Mouse (Mus musculus) adrenal gland, postnatal 36 days (tissue): ENCODE data around the gene Mapk13. TPM values are rescaled to one million over a fixed set of nuclear protein-coding genes. Genes with fewer than 3 reads are reported as not detected.
A peak's percentile ranks its signal among the peaks of the same experiment; 100 is the strongest.
"Not testable (repeated sequence)": the region's sequence is repeated elsewhere in the genome, so short reads cannot be mapped to it uniquely, and the experiment has no call there.

Source experiments
- DNase-seq, 2 experiments: peaks; one replicate each; pipeline ENCODE4 v3.0.0; 2021; ENCODE audit warnings: mixed read lengths in 1 of 2
- long read RNA-seq, 2 experiments: library from polyadenylated mRNA; stranded (forward); transcript quantifications; one replicate each; pipeline ENCODE4 v2.0.0; 2021; ENCODE audit warnings: borderline sequencing depth in 2 of 2
- total RNA-seq, 2 experiments: library from RNA; stranded (reverse); gene quantifications; 2 replicates each; pipeline ENCODE4 v1.2.3; 2021

Gene Mapk13
- 100 to 1,000 TPM in 1 of 2 experiments, 10 to 100 TPM in 1; 77.9 to 267 TPM for total RNA-seq
- long read RNA-seq, experiment 1, transcript Mapk13-209 (12 exons, 2,937 nt) = major isoform, 473 of 636 reads
- long read RNA-seq, experiment 1, partial matches to known transcripts = 88 of 636 reads
- long read RNA-seq, experiment 1, other reads (novel, unspliced or antisense) = 75 of 636 reads
- long read RNA-seq, experiment 2, transcript Mapk13-209 (12 exons, 2,937 nt) = major isoform, 75 of 94 reads
- long read RNA-seq, experiment 2, partial matches to known transcripts = 7 of 94 reads
- long read RNA-seq, experiment 2, other reads (novel, unspliced or antisense) = 12 of 94 reads

DNA sequence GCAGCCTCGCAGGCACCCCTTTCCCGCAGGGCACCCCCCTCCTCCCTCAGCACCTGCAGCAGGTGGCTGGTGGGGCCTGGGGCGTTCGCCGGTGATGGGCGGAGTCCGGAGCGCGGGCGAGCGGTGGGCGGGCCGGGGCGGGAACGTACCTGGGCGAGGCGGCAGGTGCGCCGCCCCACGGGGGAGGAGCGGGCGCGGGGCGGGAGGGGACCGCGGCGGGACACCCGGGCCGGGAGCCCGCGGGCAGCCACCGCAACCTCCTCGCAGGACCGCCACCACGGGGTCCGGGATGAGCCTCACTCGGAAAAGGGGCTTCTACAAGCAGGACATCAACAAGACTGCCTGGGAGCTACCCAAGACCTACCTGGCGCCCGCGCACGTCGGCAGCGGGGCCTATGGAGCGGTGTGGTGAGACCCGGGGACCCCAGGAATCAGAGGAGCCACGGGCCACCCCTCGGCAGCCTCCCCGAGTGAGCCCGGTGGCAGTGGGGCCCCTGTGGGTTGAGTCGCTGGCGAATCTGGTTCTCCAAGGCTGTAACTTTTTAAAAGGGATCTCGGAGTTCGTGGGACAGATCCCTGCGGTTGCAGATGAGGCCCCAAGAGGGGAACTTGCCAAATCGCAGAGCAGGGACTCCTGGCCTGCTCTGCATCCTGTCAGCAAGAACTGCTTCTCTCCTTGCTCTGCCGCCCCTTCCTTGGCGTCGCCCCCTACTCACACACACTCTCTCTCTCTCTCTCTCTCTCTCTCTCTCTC, at the start of gene Mapk13:
Gene Mapk13 (plus strand): TSS at position 177 of the 754 bp plus-strand sequence.
- DNase-seq = peak; percentile 32 to 44

DNA sequence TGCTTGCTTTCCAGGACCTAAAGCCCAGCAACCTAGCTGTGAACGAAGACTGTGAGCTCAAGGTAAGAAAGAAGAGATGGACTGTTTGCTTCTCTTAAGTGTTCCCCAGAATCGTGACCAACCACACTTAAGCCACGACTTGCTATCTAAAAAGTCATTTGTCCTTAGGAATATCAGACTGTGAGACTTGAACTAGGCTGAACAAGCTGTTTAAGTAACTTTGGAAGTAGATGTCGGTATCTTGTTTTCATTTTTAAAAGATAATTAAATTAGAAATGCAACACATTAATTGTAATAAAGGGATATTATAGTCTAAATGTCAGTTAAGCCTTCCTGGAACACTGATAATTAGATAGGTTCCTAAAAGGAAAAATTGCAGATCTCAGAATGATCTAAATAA, 43.3 kb upstream of the Mapk13 start, which contains the start of gene AC170998.1:
Gene AC170998.1 (plus strand): TSS at position 301 of the 400 bp plus-strand sequence.
- DNase-seq = no peak

DNA sequence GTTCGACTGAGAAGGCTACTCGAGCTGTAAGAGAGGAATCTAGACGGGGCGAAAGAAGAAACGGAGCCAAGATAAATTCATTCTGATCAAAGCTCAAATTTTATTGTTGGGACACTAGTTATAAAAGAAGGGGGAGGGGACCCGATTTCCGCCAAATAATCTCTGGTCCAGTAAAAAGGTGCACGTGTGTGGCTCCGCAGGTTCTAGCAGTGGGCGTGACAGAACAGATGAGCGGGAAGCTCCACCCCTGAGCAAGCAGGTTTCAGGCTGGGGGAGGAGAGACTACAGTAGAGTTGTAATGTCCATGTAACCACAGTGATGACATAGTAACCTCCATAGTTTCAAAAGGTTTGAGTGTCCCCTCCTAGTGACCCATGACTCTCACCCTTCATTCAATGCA, 41.6 kb upstream of the Mapk13 start:
- not testable (repeated sequence) for DNase-seq

DNA sequence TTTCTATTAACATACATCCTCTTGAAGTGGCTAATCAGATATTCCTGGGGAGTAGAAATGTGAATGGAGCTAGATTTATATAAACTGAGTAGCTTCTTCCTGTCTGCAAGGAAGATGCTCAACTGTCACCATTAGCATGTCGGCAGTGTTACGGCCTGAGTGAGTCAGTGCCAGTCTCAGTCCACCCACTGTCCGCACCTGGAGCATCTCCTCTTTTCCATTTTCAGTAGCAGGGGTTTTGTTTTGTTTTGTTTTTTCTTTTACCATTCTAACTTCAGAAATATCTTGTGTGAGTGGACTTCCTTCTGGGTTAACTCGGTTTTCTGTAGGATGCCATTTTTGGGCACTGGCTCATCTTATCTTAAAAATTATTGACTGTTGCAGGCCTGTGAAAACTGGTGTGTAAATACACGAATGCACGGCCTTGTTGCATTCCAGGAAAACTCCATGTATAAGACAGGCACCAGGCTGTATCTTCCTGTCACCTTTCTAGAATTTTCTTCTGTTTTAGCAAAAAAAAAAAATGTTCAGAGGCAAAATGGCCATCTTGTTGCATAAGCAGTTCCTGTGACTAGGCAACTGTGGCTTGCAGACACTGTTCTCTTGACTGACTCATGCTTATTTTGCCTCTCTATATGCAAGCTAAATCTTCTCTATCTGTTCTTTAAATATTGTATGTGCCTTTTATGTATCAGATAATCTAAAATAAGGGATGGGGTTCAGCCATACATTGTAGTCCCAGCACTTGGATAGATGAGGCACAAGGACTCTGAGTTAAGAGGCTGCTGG, 33.6 kb upstream of the Mapk13 start:
- DNase-seq = no peak

DNA sequence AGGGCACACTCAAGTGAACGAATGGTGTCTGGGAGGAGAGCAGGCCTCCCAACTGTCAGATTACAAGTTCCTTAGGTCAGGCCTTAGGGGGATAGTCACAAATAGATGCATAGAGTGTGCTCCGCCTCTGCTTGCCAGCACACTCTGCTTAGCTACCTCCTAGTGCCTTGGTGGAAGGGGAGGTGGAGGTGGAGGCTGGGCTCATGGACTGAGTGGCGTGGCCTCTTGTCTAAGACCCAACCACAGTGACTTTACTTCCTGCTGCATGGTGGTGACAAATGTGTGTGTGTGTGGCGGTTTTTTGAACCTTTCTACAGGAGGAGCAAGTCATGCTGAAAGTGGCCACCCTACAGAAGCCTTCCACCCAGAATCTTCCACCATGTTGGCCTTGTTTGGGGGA, 32.6 kb upstream of the Mapk13 start:
- DNase-seq = no peak

DNA sequence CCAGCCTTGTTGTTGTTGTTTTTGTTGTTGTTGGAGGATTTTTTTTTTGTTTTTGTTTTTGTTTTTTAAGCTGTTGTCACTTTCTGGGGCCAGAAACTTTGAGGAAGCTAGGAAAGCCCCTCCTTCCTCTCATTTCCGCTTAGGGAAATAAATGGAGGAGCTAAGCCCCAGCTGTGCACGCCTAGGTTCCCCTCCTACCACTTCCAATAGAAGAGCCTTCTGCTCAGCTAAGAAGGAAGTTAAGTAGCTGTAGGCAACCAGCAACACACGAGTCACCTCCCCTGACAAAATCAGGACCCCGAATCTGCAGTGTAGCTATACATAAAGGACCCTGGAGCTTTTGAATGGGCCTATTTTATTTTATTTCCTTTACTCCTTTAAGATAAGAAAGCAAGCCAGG, 31.1 kb upstream of the Mapk13 start:
- DNase-seq = no peak

DNA sequence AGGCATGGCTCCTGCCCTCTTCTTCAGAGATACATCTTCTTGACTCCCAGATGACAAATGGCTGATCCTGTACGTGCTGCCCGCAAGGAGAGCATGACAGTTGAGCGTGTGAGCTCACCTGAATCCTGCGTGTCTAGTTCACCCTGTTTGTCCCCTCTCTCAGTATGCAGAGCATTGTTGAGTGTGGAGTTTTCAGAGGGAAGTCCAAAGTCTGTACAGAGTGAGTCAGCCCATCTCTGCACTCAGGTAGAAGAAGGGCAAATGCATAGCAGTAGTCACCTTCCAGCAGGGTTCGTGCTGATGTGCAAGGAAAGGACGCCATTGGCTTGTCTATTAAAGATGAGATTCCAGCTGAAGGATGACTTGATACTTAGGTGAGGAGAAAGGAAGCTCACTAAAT, 29.9 kb upstream of the Mapk13 start:
- no peak for DNase-seq

DNA sequence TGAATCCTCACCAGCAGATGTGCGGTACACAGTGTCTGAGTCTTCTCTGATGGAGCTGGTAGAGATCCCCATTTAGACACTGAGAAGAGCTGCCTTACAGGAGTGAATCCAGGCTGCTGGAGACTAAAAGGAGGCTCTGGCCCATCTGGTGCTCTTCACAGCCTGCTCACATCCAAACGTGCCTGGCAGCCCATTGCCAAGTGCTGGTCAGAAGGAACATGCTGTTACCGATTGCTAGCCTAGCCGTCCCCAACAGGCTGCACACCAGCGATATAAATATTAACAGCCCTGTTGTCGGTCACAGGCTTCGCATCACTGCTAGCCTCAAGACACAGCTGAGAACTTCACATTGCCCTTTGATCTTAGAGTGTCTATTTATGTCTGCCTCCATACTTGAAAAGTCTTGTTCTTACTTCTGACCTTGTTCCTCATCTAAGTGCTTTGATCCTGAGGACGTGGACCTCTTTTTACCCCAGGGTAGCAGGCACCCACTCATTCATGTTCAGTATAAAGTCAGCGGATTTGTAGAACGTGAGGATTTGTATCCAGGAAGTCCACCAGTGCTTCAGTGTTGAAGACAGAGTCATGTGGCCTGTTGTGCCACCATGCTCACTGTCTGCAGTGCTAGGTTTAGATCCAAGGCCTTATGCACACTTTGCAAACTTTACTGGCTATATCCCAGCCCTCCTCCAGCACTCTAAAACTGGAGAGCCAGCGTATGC, 25.8 kb upstream of the Mapk13 start:
- DNase-seq = no peak

DNA sequence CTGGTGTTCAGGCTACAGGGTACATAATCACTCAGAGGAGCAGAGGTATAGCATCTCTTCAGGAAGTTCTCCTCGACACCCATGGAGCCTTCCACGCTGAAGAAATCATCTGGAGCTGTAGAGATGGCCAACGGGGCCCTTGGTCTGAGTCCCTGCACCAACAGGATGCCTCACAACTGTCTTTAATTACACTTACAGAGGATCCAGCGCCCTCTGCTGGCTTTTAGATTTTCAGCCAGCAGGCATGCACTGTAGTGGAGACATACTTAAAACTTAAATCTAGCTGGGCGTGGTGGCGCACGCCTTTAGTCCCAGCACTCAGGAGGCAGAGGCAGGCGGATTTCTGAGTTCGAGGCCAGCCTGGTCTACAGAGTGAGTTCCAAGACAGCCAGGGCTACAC, 25.2 kb upstream of the Mapk13 start:
- no peak for DNase-seq

DNA sequence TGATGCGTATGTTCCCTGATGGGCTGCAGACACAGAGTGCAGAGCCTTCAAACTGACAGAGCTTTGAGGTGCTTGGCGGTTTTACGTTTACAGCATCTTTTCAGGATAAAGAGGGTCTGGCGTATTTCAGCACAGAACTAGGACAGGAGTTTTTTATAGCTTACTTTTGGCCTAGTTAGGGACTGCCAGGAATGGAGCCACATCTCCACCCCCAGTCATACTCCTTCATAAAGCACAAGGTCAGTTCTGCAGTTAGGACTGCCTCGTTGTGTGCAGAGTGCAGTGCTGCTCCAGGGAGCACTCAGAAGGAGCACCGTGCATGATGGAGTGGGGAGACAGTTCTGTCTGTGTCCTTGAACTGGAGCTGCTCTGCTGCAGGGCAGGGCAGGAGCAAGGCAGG, 23.3 kb upstream of the Mapk13 start:
- DNase-seq = no peak

DNA sequence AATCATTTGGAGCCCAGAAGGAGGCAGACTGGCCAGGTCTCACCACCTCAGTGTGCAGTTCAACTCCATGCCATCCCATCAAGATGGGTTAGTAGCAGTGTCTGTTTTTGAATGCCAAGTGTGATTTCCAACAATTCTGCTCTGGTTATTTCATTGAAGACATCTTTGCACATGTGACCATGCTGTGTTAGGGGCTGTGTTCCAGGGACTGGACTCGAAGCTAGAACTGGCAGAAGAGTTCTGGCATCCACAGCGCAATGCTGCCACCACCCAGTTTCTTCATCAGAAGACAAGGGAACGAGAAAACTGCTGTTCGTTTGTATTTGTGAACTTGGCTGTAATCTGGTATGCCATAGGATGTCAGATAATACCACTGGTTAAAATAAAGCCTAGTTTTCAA, 21.1 kb upstream of the Mapk13 start:
- DNase-seq = no peak

DNA sequence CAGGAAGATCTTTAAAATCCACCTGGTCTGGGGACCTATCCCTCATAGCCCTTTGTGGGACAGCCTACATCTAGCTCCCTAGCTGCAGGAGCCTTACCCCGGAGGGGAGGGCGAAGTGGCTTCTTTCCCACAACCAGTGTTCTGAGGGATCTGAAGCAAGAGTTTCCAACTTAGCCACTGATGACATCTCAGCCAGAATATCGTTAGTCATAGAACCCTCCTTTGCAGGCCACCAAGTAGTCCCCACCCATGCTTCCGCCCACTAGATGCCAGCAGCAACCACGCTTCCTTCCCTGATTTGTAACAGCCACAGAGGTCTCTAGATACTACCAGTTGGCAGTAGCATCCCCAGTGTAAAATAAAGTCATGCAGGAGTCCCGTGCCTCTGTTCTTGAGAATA, 18.5 kb upstream of the Mapk13 start:
- DNase-seq = peak; percentile 30 to 37

DNA sequence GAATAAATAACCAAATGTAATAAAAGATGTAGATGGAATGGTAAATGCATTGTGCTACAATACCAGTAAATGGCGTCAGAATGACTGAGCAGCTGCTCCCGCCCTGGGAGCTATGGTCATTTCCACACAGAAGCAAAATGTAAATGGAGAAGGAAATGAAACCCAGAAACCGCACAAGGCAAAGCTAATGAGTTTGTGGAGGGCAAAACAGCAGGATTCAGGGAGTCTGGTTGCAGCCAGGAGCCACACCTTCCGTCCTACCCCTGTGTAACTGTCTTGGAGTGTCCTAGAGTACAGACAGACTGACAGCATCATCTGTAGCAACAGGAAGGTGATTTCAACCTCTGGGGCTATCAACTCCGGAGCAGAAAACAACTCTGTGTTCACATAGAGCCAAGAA, 12.7 kb upstream of the Mapk13 start:
- DNase-seq = no peak

DNA sequence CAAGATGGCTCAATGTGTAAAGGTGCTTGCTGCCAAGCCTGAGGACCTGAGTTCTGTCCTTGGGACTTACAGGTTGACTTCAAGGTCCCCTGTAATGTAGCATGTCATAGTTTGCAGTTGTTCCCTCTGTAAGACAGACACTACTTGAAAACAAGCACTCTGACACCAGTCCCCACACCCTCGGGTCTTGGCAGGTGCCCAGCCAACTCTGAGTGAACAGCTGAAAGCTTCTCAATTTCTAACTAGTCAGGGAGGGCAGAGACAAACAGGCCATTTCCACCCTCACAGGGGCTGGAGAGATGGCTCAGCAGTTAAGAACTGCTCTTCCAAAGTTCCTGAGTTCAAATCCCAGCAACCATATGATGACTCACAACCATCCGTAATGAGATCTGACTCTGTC, 11.6 kb upstream of the Mapk13 start:
- no peak for DNase-seq

DNA sequence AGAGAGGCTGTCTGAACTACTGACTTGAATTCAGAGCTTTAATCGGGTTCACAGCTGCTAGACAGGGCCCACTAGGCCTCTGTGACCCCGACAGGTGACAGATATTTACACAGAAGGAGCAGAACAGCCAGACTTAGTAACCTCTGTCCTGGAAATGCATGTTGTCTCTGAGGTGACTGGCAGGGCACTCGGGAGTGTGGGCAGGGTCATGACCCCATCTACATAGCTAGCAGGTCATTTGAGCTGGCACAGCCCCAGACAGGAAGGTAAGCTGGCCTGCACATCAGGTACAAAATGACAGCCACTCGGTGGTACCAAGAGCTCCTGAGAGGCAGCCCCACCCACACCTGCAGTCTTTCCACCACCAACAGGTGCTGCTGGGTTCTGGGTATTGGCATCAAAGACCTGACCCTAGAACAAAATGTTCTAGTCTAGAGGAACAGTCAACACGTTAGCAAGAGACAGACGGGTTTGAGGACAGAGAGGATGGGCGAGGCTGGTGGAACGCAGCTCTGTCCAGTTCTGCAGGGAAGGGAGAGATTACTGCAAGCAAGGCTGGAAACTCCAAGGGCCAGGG, 8.3 kb upstream of the Mapk13 start:
- DNase-seq = no peak

DNA sequence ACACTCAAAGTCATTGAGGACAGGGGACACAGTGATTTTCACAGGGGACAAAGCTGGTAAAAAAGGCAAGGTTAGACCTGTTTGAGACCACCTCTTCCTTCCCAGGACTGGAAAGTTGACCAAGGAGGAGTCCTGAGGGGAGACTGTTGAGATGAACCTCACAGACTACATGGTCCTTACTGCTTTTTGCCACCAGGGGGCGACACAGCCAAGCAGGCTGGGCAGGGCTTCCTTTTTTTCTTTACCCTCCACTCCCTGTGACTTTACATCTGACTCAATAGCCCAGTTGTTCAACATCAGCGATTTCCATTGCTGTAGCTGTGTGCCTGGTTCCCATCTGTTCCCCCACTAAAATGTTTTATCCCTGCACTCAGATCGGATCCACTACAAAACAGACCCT, 7.2 kb upstream of the Mapk13 start:
- peak; percentile 87 to 90 for DNase-seq

DNA sequence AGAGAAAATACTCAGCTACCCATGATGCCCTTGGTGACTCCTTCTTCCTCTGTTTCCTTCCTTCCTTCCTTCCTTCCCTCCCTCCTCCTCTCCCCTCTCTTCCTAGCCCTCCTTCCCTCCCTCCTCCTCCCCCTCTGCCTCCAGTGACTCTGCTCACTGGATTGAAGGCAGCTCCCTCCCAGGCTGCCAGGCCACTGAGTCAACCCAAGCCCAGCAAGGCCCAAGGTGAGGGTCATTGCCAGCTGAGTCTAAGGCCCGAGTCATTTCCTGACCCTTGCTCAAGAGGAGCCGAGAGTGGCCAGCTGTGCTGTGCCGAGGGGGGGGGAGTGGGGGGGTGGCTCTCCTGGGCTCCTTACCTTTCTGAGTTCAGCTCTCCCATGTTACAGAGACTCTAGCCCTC, 2.9 kb upstream of the Mapk13 start:
- peak; percentile 84 to 88 for DNase-seq

DNA sequence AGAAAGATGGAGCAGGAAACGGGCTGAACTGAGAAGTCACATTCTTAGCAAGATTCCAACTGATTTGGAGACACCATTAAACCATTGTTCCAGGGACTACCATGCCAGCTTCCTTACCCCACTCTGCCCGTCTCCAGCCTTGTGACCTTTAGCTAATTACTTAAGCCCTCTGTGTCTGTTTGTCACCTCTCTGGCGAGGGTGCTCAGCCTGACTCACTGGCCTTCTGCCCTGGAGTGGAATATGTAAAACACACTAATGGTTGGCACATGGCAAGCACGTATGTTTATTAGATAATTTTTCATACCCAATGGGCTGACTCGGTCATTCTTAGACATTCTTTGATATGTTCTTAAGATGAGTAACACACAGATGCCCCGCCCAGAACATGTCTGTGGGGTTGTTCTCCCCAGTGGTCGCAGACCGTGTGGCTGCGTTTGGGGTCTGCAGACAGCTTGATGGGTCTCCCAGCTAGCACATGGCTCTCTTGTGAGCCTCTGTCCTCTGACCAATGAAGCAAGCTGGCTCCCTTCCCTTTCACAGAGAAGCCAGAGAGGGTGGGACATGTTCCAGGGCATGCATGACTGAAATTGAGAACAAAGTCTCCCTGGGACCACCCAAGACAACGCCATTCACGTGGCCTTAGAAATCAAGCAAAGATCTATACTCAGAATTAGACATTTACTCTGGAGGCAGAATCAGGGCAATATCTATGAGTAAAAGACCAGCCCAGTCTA, 2.1 kb upstream of the Mapk13 start:
- DNase-seq = peak in 1 of 2 experiments; percentile 52

DNA sequence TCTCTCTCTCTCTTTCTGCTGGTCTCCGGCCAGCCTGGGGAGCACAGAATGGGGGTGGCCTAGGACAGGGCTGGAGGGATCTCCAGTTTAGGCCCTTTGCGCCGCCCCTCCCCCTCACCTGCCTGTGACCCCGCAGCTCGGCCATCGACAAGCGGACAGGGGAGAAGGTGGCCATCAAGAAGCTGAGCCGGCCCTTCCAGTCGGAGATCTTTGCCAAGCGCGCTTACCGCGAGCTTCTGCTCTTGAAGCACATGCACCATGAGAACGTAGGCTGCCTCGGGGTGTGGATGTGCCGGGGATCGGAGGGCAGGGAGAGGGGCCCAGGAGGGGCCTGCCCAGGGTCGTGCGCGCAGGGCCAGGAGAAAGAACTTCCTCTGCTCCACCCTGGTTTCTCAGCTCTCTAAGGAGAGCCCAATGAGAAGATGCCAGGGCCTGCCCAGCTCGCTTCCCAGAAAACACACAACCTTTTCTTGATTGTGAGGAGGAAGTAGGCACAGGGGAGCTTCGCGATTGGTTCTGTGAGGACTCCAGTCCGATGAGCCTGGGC, 851 bp downstream of the Mapk13 start:
- peak; percentile 34 to 50 for DNase-seq

DNA sequence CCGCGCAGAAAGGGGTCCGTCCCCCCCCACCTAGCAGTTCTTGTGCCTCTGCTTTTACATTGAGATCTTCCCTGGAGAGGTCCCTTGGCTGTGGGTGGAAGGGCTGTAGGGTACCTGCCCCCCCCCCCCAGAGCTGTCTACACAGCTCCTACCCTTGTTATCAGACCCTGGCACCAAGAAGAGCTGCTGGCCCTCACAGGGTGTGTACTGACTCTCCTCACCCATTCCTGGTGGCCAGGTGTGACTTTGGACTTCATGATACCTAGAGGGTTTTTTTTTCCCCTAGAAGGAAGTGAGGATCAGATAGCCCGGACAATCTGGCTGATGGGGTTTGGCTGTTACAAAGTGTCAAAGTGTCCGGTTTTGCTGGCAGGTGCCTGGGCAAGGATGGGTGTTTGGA, 2.2 kb downstream of the Mapk13 start:
- DNase-seq = no peak

DNA sequence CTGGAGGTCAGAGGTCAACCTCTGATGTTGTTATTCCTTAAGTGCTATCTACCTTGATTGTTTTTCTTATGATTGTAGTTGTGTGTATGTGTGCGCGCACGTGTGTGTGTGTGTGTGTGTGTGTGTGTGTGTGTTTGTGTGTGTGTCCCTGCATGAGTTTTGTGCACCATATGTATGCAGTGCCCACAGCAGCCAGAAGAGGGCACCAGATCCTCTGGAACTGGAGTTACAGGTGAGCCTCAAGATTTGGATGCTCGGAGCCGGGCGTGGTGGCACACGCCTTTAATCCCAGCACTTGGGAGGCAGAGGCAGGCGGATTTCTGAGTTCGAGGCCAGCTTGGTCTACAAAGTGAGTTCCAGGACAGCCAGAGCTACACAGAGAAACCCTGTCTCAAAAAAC, 5.2 kb downstream of the Mapk13 start:
- DNase-seq = not testable (repeated sequence)
